Mouse (Mus musculus) midbrain, embryonic 10.5 days (tissue): ENCODE results near the gene Adgrl1. TPM values are rescaled to one million over a fixed set of nuclear protein-coding genes. Genes with fewer than 3 reads are reported as not detected.

ENCODE experiments used
- DNase-seq: peaks from one replicate; pipeline ENCODE4 v3.0.0-alpha.2; 2017; ENCODE audit warnings: low spot score
- H3K27ac ChIP-seq: fragments of 300-500 bp; sonication (generic); replicated peaks from 2 replicates; pipeline ENCODE4 v1.5.1; 2016; ENCODE audit warnings: mild to moderate bottlenecking
- H3K27me3 ChIP-seq: fragments of 300-500 bp; sonication (generic); 2 replicates; pipeline ENCODE4 v1.6.1; 2016; ENCODE audit warnings: low read depth, mild to moderate bottlenecking; ENCODE audit not compliant: poor library complexity, severe bottlenecking
- H3K36me3 ChIP-seq: fragments of 300-500 bp; sonication (generic); 2 replicates; pipeline ENCODE4 v1.6.1; 2016; ENCODE audit warnings: mild to moderate bottlenecking, moderate library complexity
- H3K4me1 ChIP-seq: fragments of 300-500 bp; sonication (generic); 2 replicates; pipeline ENCODE4 v1.6.1; 2016
- H3K4me3 ChIP-seq: fragments of 300-500 bp; sonication (generic); 2 replicates; pipeline ENCODE4 v1.5.1; 2016; ENCODE audit warnings: mild to moderate bottlenecking, moderate library complexity
- H3K9me3 ChIP-seq: fragments of 300-500 bp; sonication (generic); replicated peaks from 2 replicates; pipeline ENCODE4 v1.6.1; 2016; ENCODE audit warnings: mild to moderate bottlenecking
- WGBS: fragments of 180-500 bp; shearing (Covaris S2); methylation state at CpG from one replicate; pipeline ENCODE4 v1.1.7; 2016; 5-methylcytosine and 5-hydroxymethylcytosine counted together
- polyA plus RNA-seq: library from polyadenylated mRNA; unstranded; fragments of >200 nt; fragmentation: Nextera tagmentation; extraction: Ambion mirVana; gene quantifications from 2 replicates; pipeline ENCODE4 v1.2.1, GENCODE M21; 2016

Adgrl1 gene
- polyA plus RNA-seq, 1 experiment from 2014 or later = 8.6 TPM

GRCm38 (mm10) chr8:83893915-83894314, 6.0 kb upstream of the Adgrl1 start:
- Histone ChIP-seq H3K27ac (no peak overlapping the region), H3K27me3 (peaks cover 66% of the 10 kb centered on the region), H3K36me3 (no peaks in the 10 kb centered on the region), H3K9me3 (no peaks in the 10 kb centered on the region), H3K4me1 (peaks cover 21% of the 10 kb centered on the region), H3K4me3 (no peak overlapping the region)
- peak; percentile 65 for DNase-seq
- 3% methylated on average over 5 of the region's 5 CpGs for WGBS

GRCm38 (mm10) chr8:83895894-83896293, 4.0 kb upstream of the Adgrl1 start:
- no peaks in the 10 kb centered on the region for H3K9me3 ChIP-seq
- peaks cover 66% of the 10 kb centered on the region for H3K27me3 ChIP-seq
- DNase-seq = peak; percentile 56
- 5% methylated on average over 5 of the region's 5 CpGs for WGBS
- no peaks in the 10 kb centered on the region for H3K36me3 ChIP-seq
- H3K4me1 ChIP-seq = peaks cover 33% of the 10 kb centered on the region
- H3K4me3 ChIP-seq = no peak overlapping the region
- no peak overlapping the region for H3K27ac ChIP-seq

GRCm38 (mm10) chr8:83896461-83896860, 3.4 kb upstream of the Adgrl1 start:
- Histone ChIP-seq H3K9me3 (no peaks in the 10 kb centered on the region), H3K4me3 (no peak overlapping the region), H3K36me3 (no peaks in the 10 kb centered on the region), H3K4me1 (peaks cover 39% of the 10 kb centered on the region), H3K27ac (no peak overlapping the region), H3K27me3 (peaks cover 65% of the 10 kb centered on the region)
- DNase-seq = no peak
- WGBS = 80% methylated on average over 7 of the region's 7 CpGs

- Histone ChIP-seq H3K27ac (0 out of 2 replicates have a peak overlapping the region, but pooled peaks have one; percentile 14), H3K9me3 (no peaks in the 10 kb centered on the region), H3K36me3 (no peaks in the 10 kb centered on the region), H3K4me1 (peaks cover 46% of the 10 kb centered on the region), H3K4me3 (peak overlapping the region; percentile 43), H3K27me3 (peaks cover 58% of the 10 kb centered on the region)
- DNase-seq = peak; percentile 79
- WGBS = 2% methylated on average over 26 of the region's 26 CpGs
Measured at GRCm38 (mm10) chr8:83897211-83897610, 2.7 kb upstream of the Adgrl1 start.

- Histone ChIP-seq H3K27me3 (peaks cover 50% of the 10 kb centered on the region), H3K4me3 (peak overlapping the region; percentile 92), H3K36me3 (no peaks in the 10 kb centered on the region), H3K4me1 (peaks cover 59% of the 10 kb centered on the region), H3K9me3 (no peaks in the 10 kb centered on the region), H3K27ac (peak overlapping the region; percentile 94)
- WGBS = 4% methylated on average over 10 of the region's 10 CpGs
- peak; percentile 19 for DNase-seq
Measured at GRCm38 (mm10) chr8:83898456-83898855, 1.4 kb upstream of the Adgrl1 start.

GRCm38 (mm10) chr8:83898985-83899362, 931 bp upstream of the Adgrl1 start:
- under 1% methylated on average over 13 of the region's 13 CpGs for WGBS
- peak overlapping the region; percentile 94 for H3K27ac ChIP-seq
- no peaks in the 10 kb centered on the region for H3K36me3 ChIP-seq
- H3K27me3 ChIP-seq = peaks cover 45% of the 10 kb centered on the region
- H3K9me3 ChIP-seq = no peaks in the 10 kb centered on the region
- DNase-seq = no peak
- peak overlapping the region; percentile 92 for H3K4me3 ChIP-seq
- peaks cover 64% of the 10 kb centered on the region for H3K4me1 ChIP-seq

- Histone ChIP-seq H3K36me3 (peaks cover under 1% of the 10 kb centered on the region; the same call in 1 of the 2 replicates), H3K27ac (peak overlapping the region; percentile 94), H3K27me3 (peaks cover 30% of the 10 kb centered on the region), H3K4me1 (peaks cover 74% of the 10 kb centered on the region), H3K9me3 (no peaks in the 10 kb centered on the region), H3K4me3 (peak overlapping the region; percentile 92)
- no peak for DNase-seq
- WGBS = under 1% methylated on average over 98 of the region's 100 CpGs
Measured at GRCm38 (mm10) chr8:83900266-83900956, 506 bp downstream of the Adgrl1 start.

- no peak for DNase-seq
- WGBS = 0% methylated on average over 39 of the region's 40 CpGs
Measured at GRCm38 (mm10) chr8:83900957-83901270, 1.0 kb downstream of the Adgrl1 start.

GRCm38 (mm10) chr8:83901566-83902485, 1.9 kb downstream of the Adgrl1 start:
- H3K36me3 ChIP-seq = peaks cover 4% of the 10 kb centered on the region; the same call in 1 of the 2 replicates
- peak overlapping the region; percentile 94; the same call in 1 of the 2 replicates for H3K27ac ChIP-seq
- H3K4me1 ChIP-seq = peaks cover 74% of the 10 kb centered on the region
- peaks cover 16% of the 10 kb centered on the region for H3K27me3 ChIP-seq
- no peaks in the 10 kb centered on the region for H3K9me3 ChIP-seq
- DNase-seq = peak; percentile 34
- WGBS = 16% methylated on average over 14 of the region's 14 CpGs
- peak overlapping the region; percentile 92 for H3K4me3 ChIP-seq

More at GRCm38 (mm10) chr8:83900957-83901270, 1.0 kb downstream of the Adgrl1 start:
- H3K4me3 ChIP-seq = peak overlapping the region; percentile 92
- H3K27ac ChIP-seq = peak overlapping the region; percentile 94
- H3K36me3 ChIP-seq = peaks cover 4% of the 10 kb centered on the region; the same call in 1 of the 2 replicates
- no peaks in the 10 kb centered on the region for H3K9me3 ChIP-seq
- peaks cover 74% of the 10 kb centered on the region for H3K4me1 ChIP-seq
- H3K27me3 ChIP-seq = peaks cover 25% of the 10 kb centered on the region

- DNase-seq = peak; percentile 45
- peak overlapping the region; percentile 52 for H3K27ac ChIP-seq
- 9% methylated on average over 13 of the region's 13 CpGs for WGBS
Measured at GRCm38 (mm10) chr8:83902961-83903666, 3.2 kb downstream of the Adgrl1 start.

GRCm38 (mm10) chr8:83908583-83908982, 8.7 kb downstream of the Adgrl1 start:
- Histone ChIP-seq H3K4me1 (peaks cover 28% of the 10 kb centered on the region), H3K9me3 (no peaks in the 10 kb centered on the region), H3K36me3 (peaks cover 7% of the 10 kb centered on the region; the same call in 1 of the 2 replicates), H3K27me3 (no peaks in the 10 kb centered on the region), H3K4me3 (no peak overlapping the region), H3K27ac (no peak overlapping the region)
- DNase-seq = no peak
- WGBS = 83% methylated on average over 6 of the region's 6 CpGs

More at GRCm38 (mm10) chr8:83902961-83903666, 3.2 kb downstream of the Adgrl1 start:
- H3K4me3 ChIP-seq = peak overlapping the region; percentile 2
- peaks cover 62% of the 10 kb centered on the region for H3K4me1 ChIP-seq
- no peaks in the 10 kb centered on the region for H3K9me3 ChIP-seq
- H3K36me3 ChIP-seq = peaks cover 4% of the 10 kb centered on the region; the same call in 1 of the 2 replicates
- peaks cover 4% of the 10 kb centered on the region for H3K27me3 ChIP-seq

- Histone ChIP-seq H3K9me3 (no peaks in the 10 kb centered on the region), H3K27ac (no peak overlapping the region), H3K27me3 (no peaks in the 10 kb centered on the region), H3K4me3 (no peak overlapping the region), H3K4me1 (peaks cover 20% of the 10 kb centered on the region), H3K36me3 (peaks cover 7% of the 10 kb centered on the region; the same call in 1 of the 2 replicates)
- 55% methylated on average over 8 of the region's 8 CpGs for WGBS
- no peak for DNase-seq
Measured at GRCm38 (mm10) chr8:83909311-83909710, 9.4 kb downstream of the Adgrl1 start.
